Mouse (Mus musculus) effector memory CD4-positive, alpha-beta T cell, adult 5 months (primary cell): ENCODE data around the gene Pcyt1a. TPM values are rescaled to one million over a fixed set of nuclear protein-coding genes. Genes with fewer than 3 reads are reported as not detected.

Source experiments
- polyA plus RNA-seq: library from polyadenylated mRNA; unstranded; fragments of 100-300 nt; shearing (Covaris generic); gene quantifications from one replicate; pipeline ENCODE4 v1.2.1, GENCODE M21; 2017

The Pcyt1a gene
- 12.5 TPM for polyA plus RNA-seq

DNA sequence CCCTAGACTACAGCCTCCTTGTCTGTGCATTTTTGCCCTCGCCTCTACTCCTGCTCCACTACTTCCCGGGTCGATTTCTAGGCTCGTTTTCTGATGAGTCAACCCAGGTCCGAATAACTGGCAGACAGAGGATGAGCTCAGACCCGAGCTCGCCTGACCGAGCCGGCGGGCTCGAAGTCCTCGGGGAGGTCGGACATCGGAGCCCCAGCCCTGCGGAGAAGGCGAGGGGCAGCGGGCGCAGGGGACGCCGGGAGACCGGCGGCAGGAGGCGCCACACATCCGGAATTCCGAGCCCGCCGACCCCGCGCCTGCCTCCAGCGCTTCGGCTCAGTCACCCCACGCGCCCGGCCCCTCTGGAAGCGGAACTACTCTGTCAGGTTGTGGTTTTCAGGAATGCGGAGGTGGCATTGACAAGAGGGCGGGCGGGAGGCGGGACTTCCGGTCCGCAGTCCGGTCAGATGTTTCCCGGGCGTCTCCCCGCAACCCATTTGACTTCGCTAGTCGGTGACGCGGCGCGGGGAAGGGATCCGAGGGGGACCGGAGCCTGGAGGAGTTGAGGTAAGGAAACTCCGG lies at the start of gene Pcyt1a:
TSS of gene Pcyt1a (plus strand) at position 448 of the 573 bp plus-strand sequence.

DNA sequence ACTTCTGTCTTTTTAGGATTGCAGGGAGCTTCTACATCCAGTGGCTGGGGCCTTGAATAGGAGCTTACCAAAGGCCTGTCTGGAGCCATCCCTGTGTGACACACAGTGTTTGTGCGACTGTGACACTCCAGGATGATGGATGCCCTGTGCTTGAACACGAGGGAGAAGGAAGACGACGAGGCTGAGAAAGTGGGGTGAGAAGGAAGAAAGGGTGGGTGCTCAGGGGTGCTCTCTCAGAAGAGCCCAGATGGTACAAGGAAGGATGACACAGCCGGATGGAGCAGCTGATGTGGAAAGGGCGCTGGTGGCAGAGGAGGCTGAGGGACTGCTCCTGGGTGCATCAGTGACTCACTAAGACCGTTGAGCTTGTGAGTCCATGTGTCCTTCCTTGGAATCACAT lies 30.5 kb upstream of the Pcyt1a start, which contains the start of gene Tm4sf19:
TSS of gene Tm4sf19 (plus strand) at position 240 of the 400 bp plus-strand sequence.

DNA sequence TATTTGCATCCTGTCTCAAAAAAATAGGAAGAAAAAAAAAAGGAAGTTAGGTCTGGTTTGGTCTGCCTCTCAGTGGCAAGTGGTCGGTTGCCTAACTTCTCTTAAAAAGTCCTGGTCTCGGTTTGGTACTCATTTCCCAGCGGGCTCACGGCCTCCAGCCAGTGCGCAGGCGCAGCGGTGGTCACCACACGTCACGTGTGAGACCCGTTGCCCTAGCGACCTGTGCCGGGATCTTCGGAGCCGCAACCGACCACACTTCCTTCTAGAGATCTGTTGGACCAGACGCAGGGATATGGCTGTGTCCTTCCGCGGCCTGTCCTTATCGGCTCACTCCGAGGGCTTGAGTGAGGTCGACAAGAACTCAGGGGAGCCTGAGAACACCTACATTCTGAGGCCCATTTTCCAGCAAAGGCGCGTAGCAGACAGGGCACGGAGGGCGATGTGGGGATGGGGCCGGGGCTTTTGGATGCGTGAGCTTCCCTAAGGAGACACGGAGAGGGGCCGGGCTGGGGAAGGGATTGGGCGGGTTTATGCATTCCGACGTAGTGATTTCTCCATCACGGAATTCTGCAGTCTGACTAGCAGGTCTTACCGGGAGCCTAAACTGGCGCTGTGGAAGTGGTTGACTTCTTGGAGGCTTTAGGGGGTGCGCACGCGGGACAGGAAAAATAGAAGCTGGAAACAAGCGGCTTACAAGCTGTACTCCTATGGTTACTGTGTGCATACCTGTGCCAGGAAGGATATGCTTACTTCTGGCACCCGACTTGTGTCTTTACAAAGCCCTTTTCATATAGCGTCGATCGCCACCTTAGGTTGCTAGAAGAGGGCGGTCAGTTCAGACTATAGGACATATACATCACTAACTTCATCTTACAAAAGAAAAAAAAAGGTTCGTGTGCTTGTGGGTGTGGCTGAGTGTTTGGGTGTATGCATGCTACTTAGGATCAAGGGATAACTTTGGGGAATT lies 10.9 kb upstream of the Pcyt1a start, which contains the start of gene Tctex1d2:
TSS of gene Tctex1d2 (plus strand) at position 186 of the 967 bp plus-strand sequence.

DNA sequence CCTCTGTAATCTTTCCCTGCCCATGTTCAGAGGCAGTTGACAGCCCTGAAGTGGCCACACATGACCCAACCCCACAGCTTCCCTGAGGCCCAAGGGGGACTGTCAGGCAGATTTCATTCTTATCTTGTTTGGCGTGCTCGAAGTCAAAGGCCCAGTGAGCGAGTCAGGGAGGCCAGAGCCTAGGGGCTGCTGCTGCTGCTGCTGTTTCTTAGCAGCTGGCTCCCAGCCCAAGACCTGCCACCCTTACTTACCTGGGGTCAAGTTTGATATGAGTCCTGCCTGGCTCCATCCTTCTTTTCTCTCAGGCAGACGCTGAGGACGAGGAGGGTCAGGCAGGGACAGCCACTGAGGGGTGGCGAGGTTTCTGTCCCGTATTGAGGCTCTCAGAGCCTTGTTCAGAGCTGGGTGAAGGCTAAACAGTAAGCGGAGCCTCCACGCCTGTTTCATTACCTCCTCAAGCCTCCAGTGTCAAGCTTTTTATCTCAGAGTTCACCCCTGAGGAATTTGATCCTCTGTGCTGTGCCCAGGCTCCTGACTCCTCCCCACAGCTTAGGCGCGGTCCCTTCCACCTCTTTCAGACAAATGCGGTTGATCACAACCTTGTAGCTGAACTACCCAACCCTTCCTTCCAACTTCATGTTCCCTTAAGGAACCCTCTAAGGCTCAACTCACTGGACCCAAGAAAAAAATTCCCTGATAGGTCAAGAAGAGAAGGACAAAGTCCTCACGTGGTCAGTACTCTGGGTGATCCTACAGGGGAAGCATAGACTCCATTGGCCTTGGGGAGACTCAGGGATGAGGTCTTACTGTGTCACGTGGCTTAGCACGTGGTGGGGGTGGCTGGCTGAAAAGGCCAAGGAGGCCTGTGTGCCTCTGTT lies 56.8 kb downstream of the Pcyt1a start, which contains the start of gene Slc51a:
TSS of gene Slc51a (minus strand) at position 646 of the 878 bp plus-strand sequence.

DNA sequence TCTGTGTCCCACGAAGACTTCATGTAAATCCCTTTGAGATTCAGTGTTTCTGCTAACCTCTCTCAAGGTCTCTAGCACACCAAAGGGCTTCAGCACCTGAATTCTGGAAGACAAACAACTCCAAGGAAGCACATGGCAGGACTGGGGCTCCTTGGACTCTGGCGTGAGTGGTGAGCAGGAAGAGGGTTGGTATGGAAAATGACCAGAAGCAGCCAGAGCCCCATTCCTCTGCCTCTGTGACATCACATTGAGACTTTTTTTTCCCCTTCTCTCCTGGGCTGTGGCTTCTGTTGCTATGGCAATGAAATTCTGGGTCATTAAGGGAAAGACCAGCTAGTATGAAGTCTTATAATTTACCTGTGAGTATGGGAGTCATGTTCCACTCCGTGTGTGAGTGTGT lies 65.2 kb downstream of the Pcyt1a start, which contains the start of gene Zdhhc19:
TSS of gene Zdhhc19 (plus strand) at position 301 of the 400 bp plus-strand sequence.

Other genes starting within 250 kb of the Pcyt1a start
- 10.9 TPM for gene Fbxo45, start 183.8 kb upstream of the Pcyt1a start, polyA plus RNA-seq
- gene Wdr53, start 183.7 kb upstream of the Pcyt1a start, polyA plus RNA-seq: 10.2 TPM
- not detected for gene Smco1, start 159.5 kb upstream of the Pcyt1a start, polyA plus RNA-seq
- 21.6 TPM for gene Rnf168, start 153.5 kb upstream of the Pcyt1a start, polyA plus RNA-seq
- gene Ubxn7, start 98.7 kb upstream of the Pcyt1a start, polyA plus RNA-seq: 40.2 TPM
- not detected for gene Tm4sf19, start 30.4 kb upstream of the Pcyt1a start, polyA plus RNA-seq
- 2.8 TPM for gene Tctex1d2, start 11.2 kb upstream of the Pcyt1a start, polyA plus RNA-seq
- gene Slc51a, start 57.0 kb downstream of the Pcyt1a start, polyA plus RNA-seq: not detected
- gene Zdhhc19, start 65.3 kb downstream of the Pcyt1a start, polyA plus RNA-seq: not detected
- 51.5 TPM for gene Tfrc, start 178.0 kb downstream of the Pcyt1a start, polyA plus RNA-seq
- gene Tnk2, start 213.0 kb downstream of the Pcyt1a start, polyA plus RNA-seq: 15.0 TPM